Mouse (Mus musculus): Measurements from ENCODE around the gene Dcdc2b.

DNA sequence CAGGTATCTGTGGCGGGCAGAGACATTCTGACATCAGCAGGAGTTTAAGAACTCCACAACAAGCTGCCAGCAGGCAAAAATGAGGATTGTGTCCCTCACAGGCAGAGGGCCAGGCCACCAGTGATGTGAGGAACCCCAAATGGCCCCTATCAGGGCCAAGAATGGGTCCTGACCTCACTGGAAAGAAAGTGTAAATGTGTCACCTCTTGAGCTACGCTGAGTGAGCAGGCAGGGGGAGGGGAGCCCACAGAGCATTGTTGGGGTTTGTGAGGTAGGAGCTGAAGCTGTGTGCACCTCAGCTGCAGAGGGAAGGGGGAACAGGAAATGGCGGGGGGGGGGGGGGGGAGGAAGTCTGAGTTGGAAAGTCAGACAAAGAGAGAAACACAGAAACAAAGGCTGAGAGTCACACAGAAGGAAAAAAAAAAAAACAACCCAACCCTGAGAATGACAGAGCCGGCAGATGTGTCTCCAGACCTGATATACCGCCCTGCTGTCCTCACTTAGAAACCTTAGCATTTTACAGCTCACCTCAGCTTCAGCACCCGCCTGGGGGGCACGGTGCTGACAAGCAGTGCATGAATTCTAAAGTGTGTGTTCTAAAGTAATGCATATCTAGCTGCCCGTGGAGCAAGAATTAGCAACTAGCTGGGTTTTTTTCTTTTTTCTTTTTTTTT, 38.7 kb downstream of the Dcdc2b start:
- TF ChIP-seq POLR2A (IDR thresholded peaks at IDR 0.05; ENCODE audit: borderline replicate concordance, low read depth, low read length) = no peak
- no peak for TF ChIP-seq CTCF (IDR thresholded peaks at IDR 0.05; ENCODE audit: low read depth, low read length)

Data from bone marrow macrophage, adult 2 months (primary cell).